Mouse (Mus musculus): ENCODE measurements around the gene Tkt. TPM values are rescaled to one million over a fixed set of nuclear protein-coding genes. Genes with fewer than 3 reads are reported as not detected.

The Tkt gene
- 174 and 177 TPM in 2 replicates for polyA plus RNA-seq (2015; fragmentation: Nextera tagmentation; extraction: Ambion mirVana)

- WGBS, result 27% methylated on average over 8 of the region's 8 CpGs
- TF ChIP-seq CTCF (IDR thresholded peaks at IDR 0.05; ENCODE audit: low read depth), result no peak
- peak within 1 kb of the TSS; percentile 83 for H3K9ac ChIP-seq (ENCODE audit: low read depth, low read length)
Observed at GRCm38 (mm10) chr14:30548131-30548720, at the start of gene Tkt. Gene Tkt, plus strand, starts transcription at chr14:30548359.

GRCm38 (mm10) chr14:30504990-30505389 lies 43.2 kb upstream of the Tkt start:
- Histone ChIP-seq H3K4me2 (replicated peaks; ENCODE audit: low read depth) (no peak overlapping the region), H3K4me3 (ENCODE audit: low read depth, low read length) (no peak overlapping the region), H3K36me3 (ENCODE audit: control insufficient read depth, insufficient read depth) (peaks cover 43% of the 10 kb centered on the region), H3K9ac (ENCODE audit: low read depth, low read length) (no peak overlapping the region), H3K9me3 (ENCODE audit: control insufficient read depth) (no peaks in the 10 kb centered on the region), H3K4me1 (replicated peaks; ENCODE audit: control insufficient read depth, insufficient read depth, low read length) (no peaks in the 10 kb centered on the region), H3K27me3 (replicated peaks; ENCODE audit: control insufficient read depth, insufficient read depth, low read length) (no peaks in the 10 kb centered on the region), H3K27ac (ENCODE audit: low read depth, low read length) (no peak overlapping the region)
- 95% methylated on average over 5 of the region's 5 CpGs for WGBS
- TF ChIP-seq CTCF (IDR thresholded peaks at IDR 0.05; ENCODE audit: low read depth), result no peak
- no peak for ATAC-seq

More at GRCm38 (mm10) chr14:30548131-30548720, at the start of gene Tkt:
- ATAC-seq, result peak; percentile 15; the same call in 1 of the 2 replicates
- Histone ChIP-seq H3K4me2 (replicated peaks; ENCODE audit: low read depth) (peak within 1 kb of the TSS; percentile 92), H3K9me3 (ENCODE audit: control insufficient read depth) (no peaks in the 10 kb centered on the region), H3K4me1 (replicated peaks; ENCODE audit: control insufficient read depth, insufficient read depth, low read length) (peaks cover 13% of the 10 kb centered on the region; the same call in 1 of the 2 replicates), H3K36me3 (ENCODE audit: control insufficient read depth, insufficient read depth) (0 out of 2 replicates have a peak, but pooled peaks cover 3% of the 10 kb centered on the region), H3K27ac (ENCODE audit: low read depth, low read length) (peak within 1 kb of the TSS; percentile 93), H3K27me3 (replicated peaks; ENCODE audit: control insufficient read depth, insufficient read depth, low read length) (no peaks in the 10 kb centered on the region), H3K4me3 (ENCODE audit: low read depth, low read length) (peak within 1 kb of the TSS; percentile 69)

GRCm38 (mm10) chr14:30510214-30510763 lies 37.9 kb upstream of the Tkt start:
- no peak for ATAC-seq
- Histone ChIP-seq H3K9ac (ENCODE audit: low read depth, low read length) (no peak overlapping the region), H3K4me3 (ENCODE audit: low read depth, low read length) (no peak overlapping the region), H3K9me3 (ENCODE audit: control insufficient read depth) (no peaks in the 10 kb centered on the region), H3K27ac (ENCODE audit: low read depth, low read length) (no peak overlapping the region), H3K4me2 (replicated peaks; ENCODE audit: low read depth) (no peak overlapping the region), H3K36me3 (ENCODE audit: control insufficient read depth, insufficient read depth) (peaks cover 53% of the 10 kb centered on the region), H3K4me1 (replicated peaks; ENCODE audit: control insufficient read depth, insufficient read depth, low read length) (no peaks in the 10 kb centered on the region), H3K27me3 (replicated peaks; ENCODE audit: control insufficient read depth, insufficient read depth, low read length) (no peaks in the 10 kb centered on the region)
- no peak for TF ChIP-seq CTCF (IDR thresholded peaks at IDR 0.05; ENCODE audit: low read depth)
- 91% methylated on average over 6 of the region's 6 CpGs for WGBS

- Histone ChIP-seq H3K4me1 (replicated peaks; ENCODE audit: control insufficient read depth, insufficient read depth, low read length) (no peaks in the 10 kb centered on the region), H3K9ac (ENCODE audit: low read depth, low read length) (no peak overlapping the region), H3K27ac (ENCODE audit: low read depth, low read length) (no peak overlapping the region), H3K36me3 (ENCODE audit: control insufficient read depth, insufficient read depth) (peaks cover 34% of the 10 kb centered on the region), H3K4me2 (replicated peaks; ENCODE audit: low read depth) (no peak overlapping the region), H3K9me3 (ENCODE audit: control insufficient read depth) (no peaks in the 10 kb centered on the region), H3K4me3 (ENCODE audit: low read depth, low read length) (no peak overlapping the region), H3K27me3 (replicated peaks; ENCODE audit: control insufficient read depth, insufficient read depth, low read length) (no peaks in the 10 kb centered on the region)
- no peak for ATAC-seq
- WGBS, result 87% methylated on average over 5 of the region's 5 CpGs
- TF ChIP-seq CTCF (IDR thresholded peaks at IDR 0.05; ENCODE audit: low read depth), result no peak
Observed at GRCm38 (mm10) chr14:30512896-30513295, 35.3 kb upstream of the Tkt start.

- WGBS, result 76% methylated on average over 13 of the region's 13 CpGs
- H3K36me3 ChIP-seq (ENCODE audit: control insufficient read depth, insufficient read depth), result peaks cover 51% of the 10 kb centered on the region
Observed at GRCm38 (mm10) chr14:30515931-30516723, 32.0 kb upstream of the Tkt start.

GRCm38 (mm10) chr14:30519323-30519722 lies 28.8 kb upstream of the Tkt start:
- H3K36me3 ChIP-seq (ENCODE audit: control insufficient read depth, insufficient read depth), result peaks cover 62% of the 10 kb centered on the region

More at GRCm38 (mm10) chr14:30515931-30516723, 32.0 kb upstream of the Tkt start:
- Histone ChIP-seq H3K9ac (ENCODE audit: low read depth, low read length) (no peak overlapping the region), H3K27me3 (replicated peaks; ENCODE audit: control insufficient read depth, insufficient read depth, low read length) (no peaks in the 10 kb centered on the region), H3K4me3 (ENCODE audit: low read depth, low read length) (no peak overlapping the region), H3K9me3 (ENCODE audit: control insufficient read depth) (no peaks in the 10 kb centered on the region), H3K4me1 (replicated peaks; ENCODE audit: control insufficient read depth, insufficient read depth, low read length) (no peaks in the 10 kb centered on the region), H3K27ac (ENCODE audit: low read depth, low read length) (no peak overlapping the region), H3K4me2 (replicated peaks; ENCODE audit: low read depth) (no peak overlapping the region)
- TF ChIP-seq CTCF (IDR thresholded peaks at IDR 0.05; ENCODE audit: low read depth), result peak; percentile 76
- ATAC-seq, result peak; percentile 69

More at GRCm38 (mm10) chr14:30519323-30519722, 28.8 kb upstream of the Tkt start:
- no peaks in the 10 kb centered on the region for H3K9me3 ChIP-seq (ENCODE audit: control insufficient read depth)
- ATAC-seq, result no peak
- H3K27me3 ChIP-seq (replicated peaks; ENCODE audit: control insufficient read depth, insufficient read depth, low read length), result no peaks in the 10 kb centered on the region
- 95% methylated on average over 5 of the region's 5 CpGs for WGBS
- H3K27ac ChIP-seq (ENCODE audit: low read depth, low read length), result no peak overlapping the region
- no peak overlapping the region for H3K4me3 ChIP-seq (ENCODE audit: low read depth, low read length)
- no peak for TF ChIP-seq CTCF (IDR thresholded peaks at IDR 0.05; ENCODE audit: low read depth)
- no peak overlapping the region for H3K9ac ChIP-seq (ENCODE audit: low read depth, low read length)
- no peaks in the 10 kb centered on the region for H3K4me1 ChIP-seq (replicated peaks; ENCODE audit: control insufficient read depth, insufficient read depth, low read length)
- H3K4me2 ChIP-seq (replicated peaks; ENCODE audit: low read depth), result no peak overlapping the region

All from intestine, postnatal 0 days (tissue).